Mouse (Mus musculus) embryo, embryonic 10 days (tissue): ENCODE results near the gene Grpel1.

Source experiments
- DNase-seq: peaks from one replicate; pipeline ENCODE4 v3.0.0-alpha.2; 2015; ENCODE audit warnings: low spot score

Grpel1 gene

DNA sequence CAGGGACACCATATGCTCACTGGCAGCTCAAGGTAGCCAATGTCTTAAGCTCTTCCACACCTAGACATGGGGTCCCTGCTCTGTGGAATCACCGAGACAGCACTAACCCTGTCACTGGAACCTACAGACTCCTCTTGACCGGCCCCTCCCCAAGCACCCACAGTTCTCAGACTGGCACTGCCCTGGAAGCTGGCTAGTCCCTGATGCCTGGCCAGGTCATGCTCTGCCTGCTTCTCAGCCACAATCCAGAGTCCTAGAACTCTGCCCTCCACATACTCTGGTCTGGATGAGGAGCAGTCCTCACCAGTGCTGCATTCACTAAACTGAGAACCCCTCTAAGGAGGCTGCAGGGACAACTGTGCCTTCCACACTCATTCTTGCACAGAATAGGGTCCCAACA lies 46.2 kb downstream of the Grpel1 start:
- DNase-seq = no peak

DNA sequence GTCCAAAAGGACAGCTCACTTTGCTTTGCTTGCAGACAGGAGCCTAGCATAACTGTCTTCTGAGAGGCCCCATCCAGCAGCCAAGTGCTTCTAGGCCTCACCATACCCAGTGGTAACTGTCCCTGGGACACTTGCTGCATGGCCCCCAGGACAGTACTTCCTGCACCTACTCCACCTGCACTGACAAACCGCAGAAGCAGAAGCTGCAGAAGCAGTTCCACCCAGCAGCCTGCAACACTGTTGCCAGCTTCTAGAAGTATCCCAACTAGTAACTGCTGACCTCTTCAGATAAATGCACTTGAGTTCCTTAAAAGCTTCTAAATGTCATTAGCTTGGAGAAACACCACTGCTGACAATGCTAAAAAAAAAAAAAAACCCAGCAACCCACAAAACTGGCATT lies 50.3 kb downstream of the Grpel1 start:
- DNase-seq = no peak

DNA sequence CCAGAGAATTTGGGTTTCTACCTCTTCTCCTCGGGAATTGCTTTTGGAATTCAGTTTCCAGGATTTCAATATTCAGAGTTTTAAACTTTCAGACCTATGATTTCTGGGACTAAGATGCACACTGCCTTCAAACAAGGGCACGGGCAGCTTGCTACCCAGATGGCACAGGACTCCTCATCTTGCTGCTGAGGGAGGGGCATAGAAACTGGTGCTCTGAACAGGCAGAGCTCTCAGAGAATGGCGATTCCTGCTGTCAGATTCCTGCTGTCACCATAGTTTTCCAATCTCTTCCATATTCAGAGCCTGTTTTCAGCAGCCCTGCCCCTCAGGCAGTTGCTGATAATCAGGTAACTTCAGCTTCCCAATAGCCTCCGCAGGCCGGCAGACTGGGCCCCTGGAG lies 50.8 kb downstream of the Grpel1 start:
- no peak for DNase-seq

DNA sequence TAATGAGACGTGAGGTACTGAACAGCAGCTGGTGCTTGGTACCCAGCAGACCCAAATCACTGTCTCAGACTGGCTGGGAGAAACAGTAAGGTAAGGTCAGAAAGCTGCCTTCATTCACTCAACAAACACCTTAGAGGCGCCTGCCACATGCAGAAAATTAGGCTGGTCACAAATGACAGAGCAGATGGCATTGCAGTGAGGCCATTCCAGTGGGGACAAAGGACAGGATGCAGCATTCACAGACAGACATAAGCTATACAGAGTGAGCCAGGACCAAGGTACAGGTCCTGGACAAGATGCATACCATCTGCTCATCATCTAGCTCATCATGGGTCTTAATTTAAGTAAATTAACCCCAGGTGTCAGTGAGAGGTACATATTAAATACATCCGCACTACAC lies 52.8 kb downstream of the Grpel1 start:
- DNase-seq = no peak

DNA sequence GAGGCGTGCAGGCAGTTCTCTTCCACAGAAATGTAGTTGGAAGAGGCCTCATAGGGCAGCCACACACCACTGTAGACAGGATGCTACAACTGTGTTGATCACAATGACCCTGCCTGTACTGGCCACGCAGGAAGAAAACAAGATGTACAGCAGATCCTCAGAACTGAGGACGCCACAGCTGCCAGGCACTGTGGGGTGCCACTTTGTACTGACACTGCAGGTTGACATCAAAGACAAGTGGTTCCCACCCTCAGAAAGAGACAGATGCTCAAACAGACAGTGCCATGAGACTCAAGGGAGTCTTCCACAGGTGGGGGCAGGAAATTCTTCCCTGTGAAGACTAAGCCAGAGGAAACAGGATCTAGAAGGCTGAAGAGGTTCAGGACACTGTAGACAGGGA lies 55.0 kb downstream of the Grpel1 start:
- DNase-seq = no peak

DNA sequence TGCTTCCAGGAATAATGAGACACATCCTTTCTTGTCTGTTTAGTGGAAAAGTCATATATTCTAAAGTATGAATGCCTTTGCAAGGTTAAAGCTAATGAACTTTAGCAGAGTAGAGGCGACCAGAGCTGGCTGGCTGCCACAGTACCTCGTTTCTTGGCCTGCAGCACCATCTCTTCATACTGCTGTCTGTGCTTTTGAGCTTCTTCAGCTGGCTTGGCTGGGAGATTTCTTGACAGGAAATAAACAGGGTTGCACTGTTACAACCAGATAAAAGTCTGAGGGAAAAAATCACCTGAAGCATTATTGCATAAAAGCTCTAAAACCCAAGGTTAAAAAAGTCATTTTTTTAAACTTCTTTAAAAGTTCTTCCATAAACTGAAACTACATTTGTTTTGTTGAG lies 58.0 kb downstream of the Grpel1 start:
- no peak for DNase-seq

DNA sequence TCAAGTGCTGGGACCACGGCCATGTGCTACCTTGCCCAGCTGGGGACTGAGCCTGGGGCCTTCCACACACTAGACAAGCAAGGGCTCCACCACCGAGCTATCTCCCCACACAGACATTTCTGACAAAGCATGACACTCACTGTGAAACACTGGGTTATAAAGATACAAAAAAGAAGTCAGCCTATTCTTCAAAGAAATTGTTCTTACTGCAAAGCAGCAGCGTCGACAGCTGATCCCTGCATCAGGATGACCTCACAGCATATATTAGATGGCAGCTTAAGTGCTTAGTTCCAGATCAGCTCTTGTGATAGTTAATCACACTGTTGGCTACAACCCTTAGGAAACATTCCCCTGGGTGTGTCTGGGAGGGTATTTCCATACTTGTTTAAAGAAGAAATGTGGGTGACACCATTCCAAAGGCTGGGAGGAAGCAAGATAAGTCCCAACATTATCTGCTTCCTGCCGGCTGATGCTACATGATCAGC lies 58.5 kb downstream of the Grpel1 start:
- no peak for DNase-seq
